Mouse (Mus musculus) ES-E14 (cell line): ENCODE results near the gene Fbxl17.

Experiments
- CHD2 ChIP-seq: IDR thresholded peaks from 2 replicates; pipeline ENCODE4 v1.6.1; 2014; ENCODE audit warnings: mild to moderate bottlenecking, low read depth, low read length, inconsistent platforms
- HCFC1 ChIP-seq: IDR thresholded peaks from 2 replicates; pipeline ENCODE4 v1.6.1; 2012; ENCODE audit warnings: low read length, inconsistent platforms, borderline replicate concordance; ENCODE audit not compliant: insufficient read depth
- MAFK ChIP-seq: IDR thresholded peaks from 2 replicates; pipeline ENCODE4 v1.6.1; 2014; ENCODE audit warnings: mild to moderate bottlenecking, low read depth, low read length, inconsistent platforms; ENCODE audit not compliant: insufficient read depth
- ZC3H11A ChIP-seq: IDR thresholded peaks from 2 replicates; pipeline ENCODE4 v1.6.1; 2012; ENCODE audit warnings: low read depth, mild to moderate bottlenecking, inconsistent platforms, low read length, borderline replicate concordance

GRCm38 (mm10) chr17:63073342-63073741 lies 426.5 kb downstream of the Fbxl17 start:
- TF ChIP-seq ZC3H11A (no peak), HCFC1 (no peak), CHD2 (no peak), MAFK (no peak)
